Mouse (Mus musculus) limb, embryonic 12.5 days (tissue): ENCODE measurements around the gene Otud7b. TPM values are rescaled to one million over a fixed set of nuclear protein-coding genes. Genes with fewer than 3 reads are reported as not detected.
A peak's percentile ranks its signal among the peaks of the same experiment; 100 is the strongest.

Experiments
- ATAC-seq: fragments of 200-750 bp; cut with Nextera tagmentation; 2 replicates; pipeline ENCODE4 v1.8.0; 2017; ENCODE audit warnings: low read depth, moderate TSS enrichment; ENCODE audit not compliant: insufficient number of reproducible peaks, insufficient read depth, low FRiP score, low TSS enrichment
- H3K27ac ChIP-seq: fragments of 300-500 bp; sonication (generic); 2 replicates; pipeline ENCODE4 v1.5.1; 2016; ENCODE audit warnings: mild to moderate bottlenecking, moderate library complexity
- H3K27me3 ChIP-seq: fragments of 300-500 bp; sonication (generic); 2 replicates; pipeline ENCODE4 v1.6.1; 2016; ENCODE audit warnings: mild to moderate bottlenecking, moderate library complexity
- H3K36me3 ChIP-seq: fragments of 300-500 bp; sonication (generic); 2 replicates; pipeline ENCODE4 v1.6.1; 2016; ENCODE audit warnings: mild to moderate bottlenecking, moderate library complexity
- H3K4me1 ChIP-seq: fragments of 300-500 bp; sonication (generic); replicated peaks from 2 replicates; pipeline ENCODE4 v1.6.1; 2016
- H3K4me2 ChIP-seq: fragments of 300-500 bp; sonication (generic); 2 replicates; pipeline ENCODE4 v1.6.1; 2016; ENCODE audit warnings: mild to moderate bottlenecking, moderate library complexity
- H3K4me3 ChIP-seq: fragments of 300-500 bp; sonication (generic); replicated peaks from 2 replicates; pipeline ENCODE4 v1.5.1; 2016; ENCODE audit warnings: mild to moderate bottlenecking
- H3K9ac ChIP-seq: fragments of 300-500 bp; sonication (generic); replicated peaks from 2 replicates; pipeline ENCODE4 v1.6.1; 2016; ENCODE audit warnings: mild to moderate bottlenecking, moderate library complexity
- H3K9me3 ChIP-seq: fragments of 300-500 bp; sonication (generic); 2 replicates; pipeline ENCODE4 v1.6.1; 2016; ENCODE audit warnings: mild to moderate bottlenecking, moderate library complexity
- WGBS: fragments of 180-500 bp; shearing (Covaris S2); methylation state at CpG from one replicate; pipeline ENCODE4 v1.1.7; 2016; 5-methylcytosine and 5-hydroxymethylcytosine counted together
- polyA plus RNA-seq: library from polyadenylated mRNA; unstranded; fragments of >200 nt; fragmentation: Nextera tagmentation; extraction: Ambion mirVana; gene quantifications from 2 replicates; pipeline ENCODE4 v1.2.1, GENCODE M21; 2016

Otud7b gene
- polyA plus RNA-seq, result 18.7 and 23.3 TPM in 2 replicates

GRCm38 (mm10) chr3:96104261-96105065 is at the start of gene Otud7b:
Otud7b (plus strand) TSS chr3:96104527.
- WGBS, result under 1% methylated on average over 79 of the region's 84 CpGs
- ATAC-seq, result peak; percentile 88
- peaks cover 5% of the 10 kb centered on the region; the same call in 1 of the 2 replicates for H3K36me3 ChIP-seq

GRCm38 (mm10) chr3:96055294-96055693 is 49.0 kb upstream of the Otud7b start:
- Histone ChIP-seq H3K9ac (no peak overlapping the region), H3K9me3 (no peaks in the 10 kb centered on the region), H3K4me3 (no peak overlapping the region), H3K4me1 (no peaks in the 10 kb centered on the region; the same call in 1 of the 2 replicates), H3K4me2 (no peak overlapping the region), H3K36me3 (peaks cover 6% of the 10 kb centered on the region; the same call in 1 of the 2 replicates), H3K27ac (no peak overlapping the region), H3K27me3 (no peaks in the 10 kb centered on the region)
- 90% methylated on average over 6 of the region's 6 CpGs for WGBS
- ATAC-seq, result no peak

More at GRCm38 (mm10) chr3:96104261-96105065, at the start of gene Otud7b:
- Histone ChIP-seq H3K27ac (peak within 1 kb of the TSS; percentile 93), H3K27me3 (no peaks in the 10 kb centered on the region), H3K4me2 (peak within 1 kb of the TSS; percentile 80), H3K9ac (peak within 1 kb of the TSS; percentile 88), H3K9me3 (no peaks in the 10 kb centered on the region), H3K4me1 (peaks cover 21% of the 10 kb centered on the region), H3K4me3 (peak within 1 kb of the TSS; percentile 88)

GRCm38 (mm10) chr3:96056031-96056430 is 48.3 kb upstream of the Otud7b start:
- Histone ChIP-seq H3K4me3 (no peak overlapping the region), H3K9me3 (no peaks in the 10 kb centered on the region), H3K9ac (no peak overlapping the region), H3K4me1 (no peaks in the 10 kb centered on the region; the same call in 1 of the 2 replicates), H3K27me3 (no peaks in the 10 kb centered on the region), H3K4me2 (peak overlapping the region; percentile 81; the same call in 1 of the 2 replicates), H3K27ac (no peak overlapping the region), H3K36me3 (peaks cover 6% of the 10 kb centered on the region; the same call in 1 of the 2 replicates)
- WGBS, result 84% methylated on average over 4 of the region's 4 CpGs
- no peak for ATAC-seq

- Histone ChIP-seq H3K36me3 (peaks cover 6% of the 10 kb centered on the region; the same call in 1 of the 2 replicates), H3K27me3 (no peaks in the 10 kb centered on the region), H3K4me2 (peak overlapping the region; percentile 81), H3K4me1 (no peaks in the 10 kb centered on the region; the same call in 1 of the 2 replicates), H3K27ac (peak overlapping the region; percentile 95), H3K4me3 (peak overlapping the region; percentile 67), H3K9ac (peak overlapping the region; percentile 73), H3K9me3 (no peaks in the 10 kb centered on the region)
- peak; percentile 95 for ATAC-seq
- under 1% methylated on average over 26 of the region's 26 CpGs for WGBS
Observed at GRCm38 (mm10) chr3:96057747-96058204, 46.6 kb upstream of the Otud7b start.

GRCm38 (mm10) chr3:96058231-96058896 is 46.0 kb upstream of the Otud7b start, which contains the start of gene Vps45:
Vps45 (minus strand) TSS chr3:96058466.
- peak within 1 kb of the TSS; percentile 81 for H3K4me2 ChIP-seq

GRCm38 (mm10) chr3:96060146-96060545 is 44.2 kb upstream of the Otud7b start:
- no peak overlapping the region for H3K4me3 ChIP-seq
- H3K4me2 ChIP-seq, result no peak overlapping the region
- WGBS, result 76% methylated on average over 1 of the region's 1 CpGs
- H3K27me3 ChIP-seq, result no peaks in the 10 kb centered on the region
- H3K36me3 ChIP-seq, result no peaks in the 10 kb centered on the region; the same call in 1 of the 2 replicates
- ATAC-seq, result no peak
- no peaks in the 10 kb centered on the region for H3K9me3 ChIP-seq
- no peak overlapping the region for H3K9ac ChIP-seq
- no peak overlapping the region for H3K27ac ChIP-seq
- no peaks in the 10 kb centered on the region; the same call in 1 of the 2 replicates for H3K4me1 ChIP-seq

More at GRCm38 (mm10) chr3:96058231-96058896, 46.0 kb upstream of the Otud7b start, which contains the start of gene Vps45:
- Histone ChIP-seq H3K27ac (peak within 1 kb of the TSS; percentile 95), H3K9ac (peak within 1 kb of the TSS; percentile 73), H3K4me1 (no peaks in the 10 kb centered on the region; the same call in 1 of the 2 replicates), H3K27me3 (no peaks in the 10 kb centered on the region), H3K36me3 (peaks cover 6% of the 10 kb centered on the region; the same call in 1 of the 2 replicates), H3K4me3 (peak within 1 kb of the TSS; percentile 67), H3K9me3 (no peaks in the 10 kb centered on the region)
- ATAC-seq, result peak; percentile 72; the same call in 1 of the 2 replicates
- WGBS, result 1% methylated on average over 18 of the region's 18 CpGs

- Histone ChIP-seq H3K4me2 (no peak overlapping the region), H3K4me1 (no peaks in the 10 kb centered on the region; the same call in 1 of the 2 replicates), H3K27me3 (no peaks in the 10 kb centered on the region), H3K27ac (no peak overlapping the region), H3K36me3 (no peaks in the 10 kb centered on the region), H3K4me3 (no peak overlapping the region), H3K9ac (no peak overlapping the region), H3K9me3 (no peaks in the 10 kb centered on the region)
- 79% methylated on average over 2 of the region's 2 CpGs for WGBS
- no peak for ATAC-seq
Observed at GRCm38 (mm10) chr3:96063299-96063698, 41.0 kb upstream of the Otud7b start.

GRCm38 (mm10) chr3:96064217-96064616 is 40.1 kb upstream of the Otud7b start:
- Histone ChIP-seq H3K4me2 (no peak overlapping the region), H3K4me1 (no peaks in the 10 kb centered on the region), H3K9ac (no peak overlapping the region), H3K9me3 (no peaks in the 10 kb centered on the region), H3K36me3 (no peaks in the 10 kb centered on the region), H3K27me3 (no peaks in the 10 kb centered on the region), H3K27ac (no peak overlapping the region), H3K4me3 (no peak overlapping the region)
- 84% methylated on average over 3 of the region's 3 CpGs for WGBS
- ATAC-seq, result no peak

- H3K4me3 ChIP-seq, result no peak overlapping the region
- H3K9ac ChIP-seq, result no peak overlapping the region
- no peak overlapping the region for H3K27ac ChIP-seq
- H3K36me3 ChIP-seq, result no peaks in the 10 kb centered on the region
- no peaks in the 10 kb centered on the region for H3K4me1 ChIP-seq
- H3K4me2 ChIP-seq, result no peak overlapping the region
- no peaks in the 10 kb centered on the region for H3K27me3 ChIP-seq
- ATAC-seq, result no peak
- no peaks in the 10 kb centered on the region for H3K9me3 ChIP-seq
- 35% methylated on average over 4 of the region's 4 CpGs for WGBS
Observed at GRCm38 (mm10) chr3:96065147-96065546, 39.2 kb upstream of the Otud7b start.

- H3K4me3 ChIP-seq, result no peak overlapping the region
Observed at GRCm38 (mm10) chr3:96065754-96066375, 38.5 kb upstream of the Otud7b start.

More at GRCm38 (mm10) chr3:96065754-96066375, 38.5 kb upstream of the Otud7b start:
- H3K36me3 ChIP-seq, result no peaks in the 10 kb centered on the region
- no peaks in the 10 kb centered on the region for H3K4me1 ChIP-seq
- H3K27me3 ChIP-seq, result no peaks in the 10 kb centered on the region
- 48% methylated on average over 20 of the region's 20 CpGs for WGBS
- no peak for ATAC-seq
- H3K9ac ChIP-seq, result no peak overlapping the region
- H3K27ac ChIP-seq, result no peak overlapping the region
- H3K9me3 ChIP-seq, result no peaks in the 10 kb centered on the region
- H3K4me2 ChIP-seq, result peak overlapping the region; percentile 20
